Mouse (Mus musculus) forebrain, embryonic 14.5 days (tissue): Measurements from ENCODE around the gene Trappc2l. TPM values are rescaled to one million over a fixed set of nuclear protein-coding genes. Genes with fewer than 3 reads are reported as not detected.
A peak's percentile ranks its signal among the peaks of the same experiment; 100 is the strongest.

Source experiments
- ATAC-seq: fragments of 200-750 bp; cut with Nextera tagmentation; 2 replicates; pipeline ENCODE4 v1.8.0; 2017; ENCODE audit warnings: mild to moderate bottlenecking, moderate library complexity
- DNase-seq: peaks from one replicate; pipeline ENCODE4 v3.0.0-alpha.2; 2015; ENCODE audit warnings: low spot score
- H3K27ac ChIP-seq: fragments of 300-500 bp; sonication (generic); 2 replicates; pipeline ENCODE4 v1.5.1; 2014; ENCODE audit warnings: low read depth, mild to moderate bottlenecking, control low read depth, low read length, moderate library complexity
- H3K27me3 ChIP-seq: fragments of 300-500 bp; sonication (generic); replicated peaks from 2 replicates; pipeline ENCODE4 v1.6.1; 2014; ENCODE audit warnings: low read length, control low read depth, mixed read lengths; ENCODE audit not compliant: control insufficient read depth, insufficient read depth
- H3K36me3 ChIP-seq: fragments of 300-500 bp; sonication (generic); 2 replicates; pipeline ENCODE4 v1.6.1; 2014; ENCODE audit warnings: low read length, control low read depth; ENCODE audit not compliant: control insufficient read depth, insufficient read depth
- H3K4me1 ChIP-seq: fragments of 300-500 bp; sonication (generic); 2 replicates; pipeline ENCODE4 v1.6.1; 2014; ENCODE audit warnings: antibody characterized with exemption, low read length, control low read depth; ENCODE audit not compliant: control insufficient read depth, insufficient read depth
- H3K4me2 ChIP-seq: fragments of 300-500 bp; sonication (generic); 2 replicates; pipeline ENCODE4 v1.6.1; 2014; ENCODE audit warnings: mild to moderate bottlenecking, control low read depth, low read length
- H3K4me3 ChIP-seq: fragments of 300-500 bp; sonication (generic); 2 replicates; pipeline ENCODE4 v1.5.1; 2014; ENCODE audit warnings: low read depth, low read length, control low read depth
- H3K9ac ChIP-seq: fragments of 300-500 bp; sonication (generic); 2 replicates; pipeline ENCODE4 v1.6.1; 2014; ENCODE audit warnings: mild to moderate bottlenecking, low read length, control low read depth, moderate library complexity
- H3K9me3 ChIP-seq: fragments of 300-500 bp; sonication (generic); replicated peaks from 2 replicates; pipeline ENCODE4 v1.6.1; 2016; ENCODE audit warnings: low read length, control low read depth, mixed read lengths; ENCODE audit not compliant: control insufficient read depth
- WGBS: fragments of 180-500 bp; shearing (Covaris S2); extraction: QIAGEN DNeasy Blood & Tissue Kit; methylation state at CpG from one replicate; pipeline ENCODE4 v1.1.7; 2014; 5-methylcytosine and 5-hydroxymethylcytosine counted together
- polyA plus RNA-seq: library from polyadenylated mRNA; unstranded; fragments of >200 nt; fragmentation: Nextera tagmentation; extraction: Ambion mirVana; gene quantifications from 2 replicates; pipeline ENCODE4 v1.2.1, GENCODE M21; 2014

Trappc2l gene
- polyA plus RNA-seq, 1 experiment from 2014 or later = 150 TPM

GRCm38 (mm10) chr8:122616181-122616905 lies 4.9 kb downstream of the Trappc2l start:
- ATAC-seq = no peak
- H3K4me2 ChIP-seq = no peak overlapping the region
- H3K9me3 ChIP-seq = no peaks in the 10 kb centered on the region
- H3K36me3 ChIP-seq = 0 out of 2 replicates have a peak, but pooled peaks cover 4% of the 10 kb centered on the region
- no peak overlapping the region for H3K9ac ChIP-seq
- no peak for DNase-seq
- peaks cover 6% of the 10 kb centered on the region for H3K4me1 ChIP-seq
- no peaks in the 10 kb centered on the region for H3K27me3 ChIP-seq
- no peak overlapping the region for H3K27ac ChIP-seq
- WGBS = 69% methylated on average over 9 of the region's 9 CpGs
- H3K4me3 ChIP-seq = no peak overlapping the region

GRCm38 (mm10) chr8:122617947-122618546 lies 6.6 kb downstream of the Trappc2l start:
- Histone ChIP-seq H3K4me1 (no peaks in the 10 kb centered on the region), H3K36me3 (0 out of 2 replicates have a peak, but pooled peaks cover 4% of the 10 kb centered on the region), H3K27ac (no peak overlapping the region), H3K9ac (no peak overlapping the region), H3K9me3 (no peaks in the 10 kb centered on the region), H3K4me3 (no peak overlapping the region), H3K27me3 (no peaks in the 10 kb centered on the region), H3K4me2 (no peak overlapping the region)
- DNase-seq (peak; percentile 88), ATAC-seq (peak; percentile 45; the same call in 1 of the 2 replicates)
- 35% methylated on average over 5 of the region's 7 CpGs for WGBS

DNA sequence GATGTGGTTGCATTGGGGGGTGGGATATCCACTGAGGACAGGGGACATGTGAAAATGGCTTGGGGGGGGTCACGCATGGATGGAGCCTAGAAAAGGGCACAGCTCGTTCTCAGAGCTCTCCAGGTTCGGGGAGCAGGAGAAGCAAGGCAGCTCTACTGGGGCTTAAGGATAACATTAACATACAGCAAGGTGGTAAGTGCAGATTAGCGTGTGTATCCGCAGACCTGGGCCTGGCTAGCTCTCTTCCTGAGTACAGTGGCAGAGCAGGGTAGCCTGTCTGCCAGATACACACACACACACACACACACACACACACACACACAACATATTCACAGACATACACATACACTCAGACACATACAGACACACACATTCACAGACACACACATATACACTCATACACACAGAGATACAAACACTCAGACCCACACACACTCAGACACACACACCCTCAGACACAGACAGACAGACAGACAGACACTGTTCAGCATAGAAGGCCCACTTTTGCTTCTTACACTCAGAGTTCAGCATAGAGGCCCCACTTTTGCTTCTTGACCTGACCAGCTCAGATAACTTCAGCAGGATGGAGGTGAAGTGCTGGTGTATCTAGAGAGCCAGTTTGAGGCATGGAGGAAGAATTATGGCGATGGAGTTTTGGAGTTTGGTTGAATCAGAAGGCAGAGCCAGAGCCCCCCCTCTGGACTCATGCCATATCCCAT lies 7.4 kb downstream of the Trappc2l start:
- ATAC-seq (no peak), DNase-seq (no peak)
- Histone ChIP-seq H3K4me3 (no peak overlapping the region), H3K9me3 (no peaks in the 10 kb centered on the region), H3K9ac (no peak overlapping the region), H3K4me1 (no peaks in the 10 kb centered on the region), H3K27me3 (no peaks in the 10 kb centered on the region), H3K27ac (no peak overlapping the region), H3K36me3 (no peaks in the 10 kb centered on the region), H3K4me2 (no peak overlapping the region)
- 75% methylated on average over 6 of the region's 6 CpGs for WGBS

- no peak overlapping the region for H3K4me2 ChIP-seq
- H3K9ac ChIP-seq = no peak overlapping the region
- DNase-seq (no peak), ATAC-seq (no peak)
- no peaks in the 10 kb centered on the region for H3K36me3 ChIP-seq
- no peak overlapping the region for H3K4me3 ChIP-seq
- H3K27me3 ChIP-seq = no peaks in the 10 kb centered on the region
- H3K4me1 ChIP-seq = no peaks in the 10 kb centered on the region
- no peaks in the 10 kb centered on the region for H3K9me3 ChIP-seq
- no peak overlapping the region for H3K27ac ChIP-seq
- WGBS = 41% methylated on average over 5 of the region's 5 CpGs
Observed at GRCm38 (mm10) chr8:122620446-122620845, 9.0 kb downstream of the Trappc2l start.

- DNase-seq (no peak), ATAC-seq (no peak)
- Histone ChIP-seq H3K27me3 (no peaks in the 10 kb centered on the region), H3K27ac (no peak within 1 kb of the TSS), H3K36me3 (no peaks in the 10 kb centered on the region), H3K4me1 (no peaks in the 10 kb centered on the region), H3K4me2 (no peak within 1 kb of the TSS), H3K4me3 (no peak within 1 kb of the TSS), H3K9me3 (no peaks in the 10 kb centered on the region), H3K9ac (no peak within 1 kb of the TSS)
- 60% methylated on average over 6 of the region's 6 CpGs for WGBS
Observed at GRCm38 (mm10) chr8:122622727-122623126, 11.3 kb downstream of the Trappc2l start, which contains the start of gene Pabpn1l. Pabpn1l (minus strand) TSS chr8:122622739.

- Histone ChIP-seq H3K4me1 (no peaks in the 10 kb centered on the region), H3K9me3 (no peaks in the 10 kb centered on the region), H3K36me3 (0 out of 2 replicates have a peak, but pooled peaks cover 2% of the 10 kb centered on the region), H3K27me3 (no peaks in the 10 kb centered on the region), H3K27ac (no peak overlapping the region), H3K4me3 (no peak overlapping the region), H3K9ac (no peak overlapping the region), H3K4me2 (no peak overlapping the region)
- DNase-seq (no peak), ATAC-seq (no peak)
- WGBS = 91% methylated on average over 17 of the region's 17 CpGs
Observed at GRCm38 (mm10) chr8:122623844-122624642, 12.6 kb downstream of the Trappc2l start.

DNA sequence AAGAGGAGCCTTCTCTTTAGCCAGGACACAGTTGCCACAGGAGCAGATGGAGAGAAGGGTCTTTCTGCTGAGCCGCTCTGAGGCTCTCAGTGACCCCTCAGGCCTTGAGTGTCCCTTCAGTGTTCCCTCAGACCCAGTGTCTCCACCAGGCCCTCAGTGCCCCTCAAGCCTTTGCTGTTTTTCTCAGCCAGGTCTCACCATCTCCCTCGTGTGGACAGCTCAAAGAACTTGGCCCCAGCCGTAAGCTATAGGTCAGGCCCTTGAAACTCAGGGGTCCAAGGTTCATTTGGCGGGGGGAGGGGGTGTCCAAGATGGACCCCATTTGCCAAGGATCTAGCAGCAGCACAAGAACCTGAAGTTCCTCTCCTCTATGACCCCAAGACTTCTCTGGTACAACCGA lies 13.2 kb downstream of the Trappc2l start:
- Histone ChIP-seq H3K4me2 (no peak overlapping the region), H3K36me3 (peaks cover 8% of the 10 kb centered on the region; the same call in 1 of the 2 replicates), H3K27ac (no peak overlapping the region), H3K4me3 (no peak overlapping the region), H3K9me3 (no peaks in the 10 kb centered on the region), H3K4me1 (no peaks in the 10 kb centered on the region), H3K27me3 (no peaks in the 10 kb centered on the region), H3K9ac (no peak overlapping the region)
- WGBS = 79% methylated on average over 5 of the region's 5 CpGs
- no peak for DNase-seq
- no peak for ATAC-seq

- DNase-seq (no peak), ATAC-seq (no peak)
- 84% methylated on average over 9 of the region's 9 CpGs for WGBS
- no peak overlapping the region for H3K4me2 ChIP-seq
- H3K27ac ChIP-seq = no peak overlapping the region
- H3K9me3 ChIP-seq = no peaks in the 10 kb centered on the region
- H3K4me3 ChIP-seq = no peak overlapping the region
- H3K4me1 ChIP-seq = no peaks in the 10 kb centered on the region
- H3K27me3 ChIP-seq = no peaks in the 10 kb centered on the region
- no peak overlapping the region for H3K9ac ChIP-seq
- peaks cover 16% of the 10 kb centered on the region; the same call in 1 of the 2 replicates for H3K36me3 ChIP-seq
Observed at GRCm38 (mm10) chr8:122625811-122626210, 14.4 kb downstream of the Trappc2l start.
